16 mouse cellular contexts compared by ENCODE assay signal in the genomic region with DNA sequence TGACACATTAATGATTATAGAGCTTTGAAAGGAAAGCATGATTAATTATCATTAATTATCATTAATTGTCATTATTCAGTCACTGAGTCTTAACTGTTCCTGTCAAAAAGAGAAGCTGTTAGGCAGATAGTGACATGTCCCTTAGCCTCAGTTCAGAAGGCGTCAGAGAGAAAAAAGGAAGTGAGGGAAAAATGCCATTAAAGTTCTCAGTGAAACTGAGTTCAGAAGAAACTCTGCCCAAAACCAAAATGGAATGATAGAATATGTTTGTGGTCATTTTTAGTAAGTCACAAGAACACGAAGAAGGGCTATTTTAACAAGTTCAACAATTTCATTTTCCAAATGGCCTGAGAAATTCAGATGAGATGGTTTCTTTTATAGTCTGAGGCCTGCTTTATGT. TPM values are rescaled to one million over a fixed set of nuclear protein-coding genes. Genes with fewer than 3 reads are reported as not detected.
A peak's percentile ranks its signal among the peaks of the same experiment; 100 is the strongest.
DNase-seq lines count a peak whose midpoint lies in the region; ATAC-seq and TF ChIP-seq lines count a peak whose summit lies in the region.
"Had no signal": no experiment of that assay in that cellular context is flagged by ENCODE, and none has a peak within 500 bp of the region (broad histone marks: within the 10 kb centered on the region; RNA-seq: fewer than 3 reads in every experiment).

No protein-coding gene starts in this region.

- no peaks in the 10 kb centered on the region for H3K27me3 ChIP-seq in forebrain, postnatal 0 days (ENCODE audit: insufficient read depth, low read length)
- H3K27me3 ChIP-seq in forebrain, embryonic 11.5 days (ENCODE audit: control insufficient read depth, insufficient read depth, low read length) = no peaks in the 10 kb centered on the region
- H3K27me3 ChIP-seq: embryonic facial prominence, embryonic 13.5 days; heart, embryonic 12.5 days; hindbrain, embryonic 15.5 days had no signal

- no peak for TF ChIP-seq CTCF in forebrain, postnatal 0 days (IDR thresholded peaks at IDR 0.05; ENCODE audit: low read depth)
- no peak for TF ChIP-seq CTCF in bone marrow macrophage, adult 2 months (IDR thresholded peaks at IDR 0.05; ENCODE audit: low read depth, low read length)

- H3K27ac ChIP-seq in forebrain, postnatal 0 days (ENCODE audit: low read depth, low read length) = no peak overlapping the region
- no peak overlapping the region for H3K27ac ChIP-seq in forebrain, embryonic 11.5 days (ENCODE audit: low read depth, low read length)
- H3K27ac ChIP-seq in bone marrow macrophage, adult 2 months (ENCODE audit: insufficient read depth, low read depth, low read length) = peak overlapping the region; percentile 84
- H3K27ac ChIP-seq: embryonic facial prominence, embryonic 13.5 days; hindbrain, embryonic 15.5 days had no signal

- H3K9ac ChIP-seq in forebrain, postnatal 0 days = no peak overlapping the region
- no peak overlapping the region for H3K9ac ChIP-seq in forebrain, embryonic 11.5 days (ENCODE audit: low read length)
- H3K9ac ChIP-seq: embryonic facial prominence, embryonic 13.5 days; heart, embryonic 12.5 days; hindbrain, embryonic 15.5 days had no signal

- 71% methylated on average over 2 of the region's 2 CpGs for WGBS in forebrain, postnatal 0 days
- 82% methylated on average over 2 of the region's 2 CpGs for WGBS in forebrain, embryonic 11.5 days

- DNase-seq in forebrain, postnatal 0 days = no peak
- DNase-seq in forebrain, embryonic 11.5 days (ENCODE audit: low spot score) = no peak
- DNase-seq in heart, postnatal 4 days = no peak
- no peak for DNase-seq in thymus, postnatal 25 days
- DNase-seq in gastrocnemius, postnatal 14 days = no peak
- DNase-seq: adrenal gland, postnatal 10 days; cerebellum, adult 11-12 months; cerebellum, adult 9-10 months; cerebellum, postnatal 25 days; gastrocnemius, postnatal 10 days had no signal

- intact Hi-C loops in gastrocnemius, postnatal 14 days (cut with DNase I; ENCODE audit: low total_unique reads) = no loop called here

- TF ChIP-seq POLR2A in bone marrow macrophage, adult 2 months (IDR thresholded peaks at IDR 0.05; ENCODE audit: borderline replicate concordance, low read depth, low read length) = no peak

- H3K36me3 ChIP-seq in forebrain, postnatal 0 days (ENCODE audit: insufficient read depth) = no peaks in the 10 kb centered on the region
- H3K36me3 ChIP-seq in forebrain, embryonic 11.5 days (ENCODE audit: control insufficient read depth, insufficient read depth, low read length) = no peaks in the 10 kb centered on the region
- H3K36me3 ChIP-seq: embryonic facial prominence, embryonic 13.5 days; heart, embryonic 12.5 days; hindbrain, embryonic 15.5 days had no signal

- no peak overlapping the region for H3K4me2 ChIP-seq in forebrain, postnatal 0 days (ENCODE audit: low read depth)
- H3K4me2 ChIP-seq in forebrain, embryonic 11.5 days (ENCODE audit: low read depth, low read length, severe bottlenecking) = no peak overlapping the region
- H3K4me2 ChIP-seq: embryonic facial prominence, embryonic 13.5 days; heart, embryonic 12.5 days; hindbrain, embryonic 15.5 days had no signal

- ATAC-seq in forebrain, postnatal 0 days = peak; percentile 18; the same call in 1 of the 2 replicates
- no peak for ATAC-seq in forebrain, embryonic 11.5 days (replicated peaks; ENCODE audit: low FRiP score)
- ATAC-seq in megakaryocyte, adult 5-6 weeks (ENCODE audit: poor library complexity, severe bottlenecking) = peak; percentile 57
- ATAC-seq: forebrain, embryonic 14.5 days had no signal

- H3K4me3 ChIP-seq in forebrain, postnatal 0 days (ENCODE audit: low read depth, low read length) = no peak overlapping the region
- H3K4me3 ChIP-seq in forebrain, embryonic 11.5 days (ENCODE audit: low read depth, low read length) = no peak overlapping the region
- H3K4me3 ChIP-seq in bone marrow macrophage, adult 2 months (ENCODE audit: insufficient read depth, low read length) = no peak overlapping the region
- H3K4me3 ChIP-seq: embryonic facial prominence, embryonic 13.5 days; heart, embryonic 12.5 days; hindbrain, embryonic 15.5 days had no signal

- no peaks in the 10 kb centered on the region for H3K4me1 ChIP-seq in forebrain, postnatal 0 days (ENCODE audit: insufficient read depth)
- no peaks in the 10 kb centered on the region for H3K4me1 ChIP-seq in forebrain, embryonic 11.5 days (replicated peaks; ENCODE audit: control insufficient read depth, insufficient read depth, low read length)
- H3K4me1 ChIP-seq in bone marrow macrophage, adult 2 months (ENCODE audit: control insufficient read depth, insufficient read depth, low read length) = peaks cover 29% of the 10 kb centered on the region
- H3K4me1 ChIP-seq: embryonic facial prominence, embryonic 13.5 days; heart, embryonic 12.5 days; hindbrain, embryonic 15.5 days had no signal

- no peaks in the 10 kb centered on the region for H3K9me3 ChIP-seq in forebrain, postnatal 0 days (ENCODE audit: low read length)
- no peaks in the 10 kb centered on the region for H3K9me3 ChIP-seq in forebrain, embryonic 11.5 days (ENCODE audit: control insufficient read depth, low read length)
- H3K9me3 ChIP-seq: embryonic facial prominence, embryonic 13.5 days; heart, embryonic 12.5 days; hindbrain, embryonic 15.5 days had no signal

RNA-seq across cellular contexts. Expression of a gene that starts 50.2 kb away (rescaled TPM):
- 0.46 and 0.48 TPM in 2 replicates for total RNA-seq in forebrain, postnatal 0 days (2014; rRNA removed)
- 0.33 and 0.39 TPM in 2 replicates for polyA plus RNA-seq in forebrain, postnatal 0 days (2015; fragmentation: Nextera tagmentation; extraction: Ambion mirVana)
- 0.63 and 0.67 TPM in 2 replicates for polyA plus RNA-seq in forebrain, embryonic 11.5 days (2014; fragmentation: Nextera tagmentation; extraction: Ambion mirVana)
- polyA plus RNA-seq in bone marrow macrophage, adult 2 months (2012; ENCODE audit: insufficient read depth, insufficient read length, missing spikeins) = 26.6 and 26.7 TPM in 2 replicates
- total RNA-seq in megakaryocyte, adult 5-6 weeks (2015) = 52.4 and 55.0 TPM in 2 replicates
- 21.8 and 29.0 TPM in 2 replicates for total RNA-seq in megakaryocyte, adult 5-6 weeks (2017)
- 10 to 100 TPM in 1 of 2 experiments, 1 to 10 TPM in 1; 9.9 to 10.6 TPM for total RNA-seq in heart, postnatal 4 days (2021)
- total RNA-seq in gastrocnemius, postnatal 14 days (2021) = 1 to 10 TPM; 2.5 to 3.3 TPM
